Mouse (Mus musculus) spleen, postnatal 36 days (tissue): ENCODE measurements around the gene Tecpr2.

Source experiments
- DNase-seq, 2 experiments: peaks; one replicate each; pipeline ENCODE4 v3.0.0; 2022; ENCODE audit warnings: low spot score in 2 of 2, mixed read lengths in 1 of 2

Gene Tecpr2

DNA sequence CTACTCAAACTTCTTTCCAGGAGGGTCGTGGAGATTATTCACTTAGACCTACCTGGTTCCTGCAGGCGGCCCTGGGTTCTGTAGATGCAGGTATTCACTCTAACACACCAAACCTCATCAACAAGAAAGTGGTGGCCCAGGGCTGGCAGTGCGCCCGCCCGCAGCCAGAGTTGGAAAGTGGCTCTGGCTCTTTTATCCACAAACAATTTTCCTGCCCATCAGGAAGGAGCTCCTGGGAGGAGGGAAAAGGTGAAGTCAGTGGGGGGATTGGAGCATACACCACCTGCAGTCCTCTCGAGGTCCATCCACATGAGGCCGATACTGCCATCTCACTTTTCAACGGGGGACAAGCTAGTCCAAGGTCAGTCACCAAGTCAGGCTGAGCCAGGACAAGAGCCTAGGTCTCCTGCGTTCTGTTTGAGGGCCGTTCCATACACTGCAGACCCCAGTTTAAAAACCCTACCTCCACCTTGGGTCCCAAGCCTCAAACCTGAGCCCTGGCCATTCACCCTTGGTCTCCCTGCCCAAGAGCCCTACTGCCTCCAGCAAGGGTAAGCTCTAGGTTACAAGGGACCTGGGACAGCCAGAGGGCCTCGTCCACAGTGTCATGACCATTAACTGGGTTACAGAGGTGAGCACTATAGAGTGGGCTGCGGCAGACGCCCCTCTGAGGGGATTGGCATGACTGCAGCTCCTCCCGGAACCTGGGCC, 89.0 kb downstream of the Tecpr2 start:
- DNase-seq, result no peak

DNA sequence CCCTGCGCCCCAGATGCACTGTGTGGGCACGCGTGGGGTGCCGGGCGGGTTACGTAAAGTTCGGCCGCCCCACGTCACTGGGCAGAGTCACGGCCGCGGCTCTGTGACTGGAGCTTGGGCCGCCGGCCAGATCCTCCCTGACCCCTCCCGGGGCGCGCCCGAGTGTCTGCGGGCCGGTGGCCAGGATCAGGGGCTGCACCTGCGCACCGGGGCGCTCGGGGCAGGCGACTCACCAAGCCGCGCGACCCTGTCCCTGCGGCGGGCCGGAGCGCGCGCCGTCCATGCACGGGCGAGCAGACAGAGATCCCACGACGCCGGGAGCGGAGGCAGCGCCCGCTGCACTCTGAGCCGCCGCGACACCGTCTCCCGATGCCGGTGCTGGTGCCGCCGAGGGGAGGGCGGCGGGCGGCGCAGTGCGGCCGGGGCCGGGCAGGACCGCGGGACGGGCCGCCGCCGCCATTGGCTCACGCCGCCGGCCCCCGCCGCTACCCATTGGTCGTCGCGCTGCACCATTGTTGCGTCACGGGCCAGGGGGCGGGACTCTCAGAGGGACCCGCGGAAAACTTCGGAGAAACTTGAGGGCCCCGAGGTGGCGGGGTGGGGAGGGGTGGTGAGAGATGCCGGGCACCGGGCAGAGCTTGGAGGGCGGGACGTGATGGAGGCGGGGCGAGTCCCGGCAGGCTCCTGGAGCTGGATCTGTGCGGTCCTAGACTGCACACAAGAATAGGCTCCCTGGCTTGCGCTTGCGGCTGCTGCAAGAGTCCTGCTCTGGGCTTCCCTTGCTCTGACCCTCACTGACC, 89.7 kb downstream of the Tecpr2 start, which contains the start of gene Ankrd9:
TSS of gene Ankrd9 (minus strand) at position 434 of the 800 bp plus-strand sequence.
- peak; percentile 97 to 99 for DNase-seq

GRCm38 (mm10) chr12:110979808-110980207, 90.7 kb downstream of the Tecpr2 start:
- DNase-seq, result no peak

DNA sequence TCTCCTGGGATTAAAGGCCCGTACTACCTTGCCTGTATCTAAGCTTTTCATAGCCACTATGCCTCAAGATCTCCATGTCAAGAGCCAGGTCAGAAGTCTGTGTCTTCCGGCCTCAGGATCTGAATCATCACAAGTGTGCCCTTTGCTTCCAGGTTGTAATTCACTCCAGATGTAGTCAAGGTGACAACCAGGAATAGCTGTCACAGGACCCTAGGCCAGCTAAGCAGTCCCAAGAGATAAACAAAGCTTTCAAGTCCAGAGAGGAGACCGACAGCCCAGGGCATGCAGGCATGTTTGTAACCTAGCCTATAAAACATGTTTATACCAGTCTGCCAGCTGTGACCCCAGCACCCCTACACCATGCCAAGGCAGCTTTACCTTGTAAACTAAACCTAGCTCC, 92.7 kb downstream of the Tecpr2 start:
- DNase-seq, result no peak

DNA sequence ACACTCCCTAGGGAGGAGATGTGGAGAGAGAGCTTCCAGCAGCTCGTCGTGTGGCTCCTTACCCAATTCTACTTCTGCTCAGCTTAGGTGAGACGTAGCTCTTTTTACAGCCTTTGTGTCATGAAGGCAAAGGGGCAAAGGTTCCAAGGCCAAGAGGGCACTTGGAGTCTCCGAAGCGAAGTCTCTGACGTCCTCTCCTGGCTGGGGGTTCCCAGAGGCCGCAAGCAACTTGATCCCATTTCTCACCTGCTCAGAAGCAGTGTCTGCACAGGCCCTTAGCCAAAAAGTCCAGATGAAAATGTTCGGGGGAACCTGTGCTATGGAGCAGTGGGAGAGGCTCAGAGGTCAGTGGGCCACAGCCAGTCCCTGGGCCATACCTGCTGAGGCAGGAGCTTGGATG, 94.0 kb downstream of the Tecpr2 start:
- DNase-seq, result no peak

- peak in 1 of 2 experiments; percentile 34 for DNase-seq
Measured at GRCm38 (mm10) chr12:110983714-110984113, 94.7 kb downstream of the Tecpr2 start.

- no peak for DNase-seq
Measured at GRCm38 (mm10) chr12:110984598-110984997, 95.5 kb downstream of the Tecpr2 start.

DNA sequence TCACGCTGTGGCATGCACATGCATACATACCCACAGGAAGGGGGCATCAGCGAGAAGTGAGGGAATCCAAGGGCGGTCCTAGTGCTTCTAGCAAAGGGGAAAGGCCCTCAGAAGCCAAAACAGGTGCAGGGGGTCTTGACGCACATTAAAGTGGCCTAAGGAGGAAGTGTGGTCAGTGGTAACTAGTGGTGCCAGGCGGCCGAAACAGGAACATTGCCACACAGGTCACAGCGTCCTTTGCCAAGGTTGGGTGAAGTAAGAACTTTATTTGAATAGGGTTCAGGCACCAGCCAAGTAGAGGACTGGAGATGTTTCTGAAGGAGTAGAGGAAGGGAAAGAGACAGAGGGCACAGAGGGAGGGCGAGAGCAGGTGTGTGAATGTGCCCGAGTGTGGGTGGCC, 96.1 kb downstream of the Tecpr2 start:
- DNase-seq, result peak; percentile 44 to 49

- no peak for DNase-seq
Measured at GRCm38 (mm10) chr12:110986536-110987425, 97.7 kb downstream of the Tecpr2 start.

DNA sequence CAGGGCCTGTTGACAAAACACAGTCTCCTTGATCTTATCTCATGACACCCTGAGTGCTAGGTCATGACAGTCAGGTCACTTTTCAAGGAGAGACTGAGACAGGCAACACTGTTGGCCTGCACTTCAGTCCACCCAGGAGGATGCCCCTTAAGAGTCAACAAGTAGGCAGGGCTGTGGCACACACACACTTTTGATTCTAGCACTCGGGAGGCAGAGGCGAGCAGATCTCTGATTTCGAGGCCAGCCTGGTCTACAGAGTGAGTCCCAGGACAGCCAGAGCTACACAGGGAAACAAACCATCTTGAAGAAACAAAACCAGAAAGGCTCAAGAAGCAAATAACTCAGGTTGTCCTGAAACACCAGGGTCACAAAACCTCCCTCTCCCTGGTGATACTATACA, 100.3 kb downstream of the Tecpr2 start:
- DNase-seq, result no peak

DNA sequence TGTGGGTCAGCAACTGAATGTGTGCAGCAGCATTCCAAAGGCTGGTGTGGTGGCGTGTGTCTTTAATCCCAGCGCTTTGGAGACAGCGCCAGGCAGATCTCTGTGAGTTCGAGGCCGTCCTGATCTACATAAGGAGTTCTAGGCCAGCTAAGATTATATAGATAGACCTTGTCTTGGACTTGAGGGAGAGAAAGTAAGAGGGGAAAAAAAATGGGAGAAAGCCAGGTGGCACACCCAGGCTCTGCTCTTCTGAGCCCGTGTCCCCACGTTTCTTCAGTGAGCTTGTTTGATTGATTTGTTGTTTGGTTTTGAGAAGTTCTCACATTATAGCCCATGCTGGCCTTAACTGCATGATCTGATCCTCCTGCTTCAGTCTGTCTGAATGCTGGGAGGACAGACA, 101.4 kb downstream of the Tecpr2 start:
- DNase-seq, result no peak

GRCm38 (mm10) chr12:110991361-110992127, 102.5 kb downstream of the Tecpr2 start:
- DNase-seq, result peak; percentile 81 to 87

- DNase-seq, result peak; percentile 84 to 90
Measured at GRCm38 (mm10) chr12:110992128-110992553, 103.1 kb downstream of the Tecpr2 start.

DNA sequence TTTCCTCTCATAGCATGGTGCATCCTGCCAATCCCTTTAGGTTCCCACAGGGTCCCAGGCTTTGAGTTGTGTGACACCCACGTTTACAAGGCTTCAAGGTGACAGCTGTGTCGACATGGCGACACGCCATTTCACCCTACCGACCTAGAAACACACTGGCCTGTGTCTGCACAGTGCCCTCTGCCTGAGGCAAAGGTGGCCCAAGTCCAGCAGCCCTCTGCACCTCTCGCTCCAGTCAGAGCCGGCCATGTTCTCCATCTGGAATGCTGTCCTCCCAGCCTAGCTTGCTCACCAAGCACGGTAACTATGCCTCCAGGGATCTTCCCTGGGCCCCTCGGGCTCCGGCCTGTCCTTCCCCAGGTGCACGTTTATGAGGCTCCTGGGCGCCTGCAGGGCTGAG, 103.7 kb downstream of the Tecpr2 start:
- DNase-seq, result no peak

- no peak for DNase-seq
Measured at GRCm38 (mm10) chr12:110993226-110993625, 104.2 kb downstream of the Tecpr2 start.

DNA sequence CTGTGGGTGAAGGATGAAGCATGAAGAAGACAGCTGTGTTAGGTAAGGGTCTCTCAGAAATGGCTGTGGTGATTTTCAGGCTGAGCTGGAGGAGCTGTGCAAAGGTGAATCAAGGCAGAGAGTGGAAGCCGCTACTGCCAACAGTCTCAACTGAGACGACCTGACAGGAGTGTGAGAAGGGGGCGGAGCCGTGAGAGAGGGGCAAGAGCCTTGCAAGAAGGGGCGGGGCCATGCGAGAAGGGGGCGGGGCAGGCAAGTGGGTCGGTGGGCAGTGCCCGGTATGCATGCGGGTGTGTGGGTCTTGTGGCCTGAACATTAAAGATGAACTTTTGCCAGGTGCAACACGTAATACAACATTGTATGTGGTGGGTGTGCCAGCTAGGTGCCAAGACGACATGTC, 105.6 kb downstream of the Tecpr2 start:
- DNase-seq, result no peak

- DNase-seq, result no peak
Measured at GRCm38 (mm10) chr12:110998092-110998491, 109.0 kb downstream of the Tecpr2 start.

GRCm38 (mm10) chr12:110999820-111000219, 110.8 kb downstream of the Tecpr2 start:
- DNase-seq, result no peak

DNA sequence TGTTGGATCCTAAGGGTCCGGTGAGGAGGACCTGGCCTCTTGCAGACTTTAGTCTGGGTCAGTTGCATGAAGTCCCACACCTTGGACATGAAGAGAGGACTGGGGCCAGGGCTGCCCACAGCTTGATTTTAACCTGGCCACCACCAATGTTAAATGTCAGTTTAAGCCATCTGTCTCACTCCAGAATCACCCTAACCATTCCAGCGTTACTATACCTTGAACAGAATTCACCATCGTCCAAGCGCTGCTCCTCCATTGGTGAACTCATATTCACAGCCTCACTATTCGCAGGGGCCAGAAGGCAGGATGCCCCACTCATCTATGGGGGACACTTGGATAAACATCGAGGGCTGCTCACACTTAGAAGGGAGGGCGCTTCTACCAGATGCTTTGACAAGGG, 111.9 kb downstream of the Tecpr2 start:
- DNase-seq, result no peak

GRCm38 (mm10) chr12:111004142-111004541, 115.1 kb downstream of the Tecpr2 start:
- no peak for DNase-seq

GRCm38 (mm10) chr12:111005803-111006202, 116.7 kb downstream of the Tecpr2 start:
- DNase-seq, result no peak
